Mouse (Mus musculus) CD4-positive naive resting alpha-beta T cell, adult 76 days (primary cell): Measurements from ENCODE around the gene Pla2g2e. TPM values are rescaled to one million over a fixed set of nuclear protein-coding genes. Genes with fewer than 3 reads are reported as not detected.

ENCODE experiments used
- total RNA-seq: library from RNA; stranded (reverse); gene quantifications from one replicate; pipeline ENCODE4 v1.2.4, GENCODE M21; 2023

Gene Pla2g2e
- total RNA-seq, result not detected

DNA sequence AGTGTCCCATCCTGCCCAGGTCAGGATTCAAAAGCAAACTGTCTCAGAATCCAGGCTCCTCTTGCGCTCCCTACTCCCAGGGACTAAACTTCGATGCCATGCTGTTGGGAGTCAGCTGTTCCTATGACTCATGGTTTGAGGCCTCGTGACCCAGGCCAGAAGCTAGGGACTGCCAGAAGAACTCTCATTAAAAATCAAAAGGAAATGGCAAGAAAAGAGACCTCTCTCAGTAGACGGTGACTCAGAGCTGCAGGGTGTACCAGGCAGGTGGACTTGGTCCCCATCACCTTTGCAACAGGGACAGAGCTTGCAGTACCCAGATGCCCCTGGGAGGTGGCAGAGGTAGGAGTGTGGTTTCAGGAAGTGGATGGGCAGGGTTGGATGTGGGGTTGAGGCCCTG, at the start of gene Pla2g2e:
Gene Pla2g2e (plus strand): TSS at position 212 of the 400 bp plus-strand sequence.

DNA sequence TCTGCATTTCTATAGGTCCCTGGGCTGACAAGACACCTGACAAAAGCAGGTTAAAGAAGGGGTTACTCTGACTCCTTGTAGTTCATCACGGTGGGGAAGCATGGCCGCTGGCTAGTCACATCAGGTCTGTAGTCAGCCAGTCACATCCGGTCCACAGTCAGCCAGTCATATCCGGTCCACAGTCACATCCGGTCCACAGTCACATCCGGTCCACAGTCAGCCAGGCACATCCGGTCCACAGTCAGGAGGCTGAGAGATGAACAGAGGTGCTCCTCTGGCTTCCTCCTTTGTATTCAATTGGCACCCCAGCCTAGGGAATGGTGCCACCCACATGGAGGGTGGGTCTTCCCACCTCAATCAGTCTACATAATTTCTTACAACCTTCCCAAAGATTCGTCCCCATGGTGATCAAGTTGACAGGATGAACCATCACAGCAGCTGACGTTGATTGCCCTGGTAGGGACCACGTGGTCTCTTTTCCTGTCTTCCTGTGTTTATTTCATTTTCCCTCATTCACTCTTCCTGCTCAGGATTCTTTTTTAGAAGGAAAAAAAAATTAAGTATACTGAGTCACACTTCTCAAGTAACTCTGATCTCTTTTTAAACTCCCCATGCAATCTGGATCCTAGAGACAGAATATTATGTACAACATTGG, 14.3 kb upstream of the Pla2g2e start, which contains the start of gene Pla2g5:
Gene Pla2g5 (minus strand): TSS at position 139 of the 655 bp plus-strand sequence.

DNA sequence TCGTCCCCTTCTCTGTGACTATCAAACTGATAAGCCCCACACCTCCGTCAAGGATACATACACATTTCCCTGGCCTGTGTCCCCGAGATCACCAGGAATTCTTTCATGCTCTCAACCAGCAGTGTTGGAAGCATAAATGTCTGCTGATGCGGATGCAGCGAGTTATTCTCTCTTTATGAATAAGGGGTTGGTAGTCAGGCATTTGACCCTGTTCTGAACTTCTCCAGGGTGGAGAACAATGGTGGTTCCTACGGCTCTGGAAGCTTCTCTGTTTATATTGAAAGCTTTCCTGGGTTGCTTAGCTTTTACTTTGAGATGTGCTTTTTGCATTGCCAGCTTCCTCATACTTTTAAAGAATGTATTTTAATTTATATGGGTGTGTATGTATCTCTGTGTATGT, 3.9 kb upstream of the Pla2g2e start, which contains the start of gene Gm13030:
Gene Gm13030 (minus strand): TSS at position 101 of the 400 bp plus-strand sequence.

DNA sequence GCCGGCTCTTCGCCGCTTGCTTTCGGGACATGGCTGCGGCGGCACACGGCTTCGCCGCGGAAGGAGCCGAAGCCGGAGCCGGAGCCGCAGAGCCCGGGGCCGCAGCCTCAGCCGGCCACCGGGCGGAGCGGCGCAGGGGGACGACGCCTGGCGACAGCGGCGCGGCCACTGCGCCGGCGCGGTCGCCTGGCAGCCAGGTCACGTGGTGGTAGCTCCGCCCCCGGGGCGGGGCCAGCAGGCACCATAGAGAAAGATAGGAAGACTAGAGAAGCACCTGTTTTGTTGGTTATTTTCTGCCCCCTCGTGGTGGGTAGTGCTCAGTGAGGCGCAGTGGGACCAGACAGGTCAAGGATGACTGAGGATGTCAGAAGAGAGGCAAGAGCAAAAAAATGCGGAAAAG, 36.1 kb downstream of the Pla2g2e start, which contains the start of gene Otud3:
Gene Otud3 (minus strand): TSS at position 149 of the 400 bp plus-strand sequence.

Other genes with a start within 250 kb of the Pla2g2e start
- gene Vwa5b1, start 242.1 kb upstream of the Pla2g2e start, total RNA-seq, result not detected
- gene Pla2g2c, start 153.2 kb upstream of the Pla2g2e start, total RNA-seq, result not detected
- gene Ubxn10, start 140.8 kb upstream of the Pla2g2e start, total RNA-seq, result not detected
- gene Pla2g2f, start 120.3 kb upstream of the Pla2g2e start, total RNA-seq, result not detected
- 0.47 TPM for gene Pla2g2d, start 102.2 kb upstream of the Pla2g2e start, total RNA-seq
- gene Pla2g5, start 14.5 kb upstream of the Pla2g2e start, total RNA-seq, result not detected
- not detected for gene Gm13030, start 4.0 kb upstream of the Pla2g2e start, total RNA-seq
- 7.4 TPM for gene Otud3, start 36.0 kb downstream of the Pla2g2e start, total RNA-seq
- gene Rnf186, start 89.2 kb downstream of the Pla2g2e start, total RNA-seq, result not detected
- 44.3 TPM for gene Tmco4, start 94.9 kb downstream of the Pla2g2e start, total RNA-seq
- gene Htr6, start 197.6 kb downstream of the Pla2g2e start, total RNA-seq, result not detected
- gene Nbl1, start 215.1 kb downstream of the Pla2g2e start, total RNA-seq, result 0.41 TPM